Mouse (Mus musculus) brain, adult 2 months (tissue): ENCODE data around the gene Pex11b.
"Not testable (repeated sequence)": the region's sequence is repeated elsewhere in the genome, so short reads cannot be mapped to it uniquely, and the experiment has no call there.

Experiments used
- DNase-seq: peaks from one replicate; pipeline ENCODE4 v3.0.0; 2011; ENCODE audit warnings: low read depth, low spot score

Pex11b gene

DNA sequence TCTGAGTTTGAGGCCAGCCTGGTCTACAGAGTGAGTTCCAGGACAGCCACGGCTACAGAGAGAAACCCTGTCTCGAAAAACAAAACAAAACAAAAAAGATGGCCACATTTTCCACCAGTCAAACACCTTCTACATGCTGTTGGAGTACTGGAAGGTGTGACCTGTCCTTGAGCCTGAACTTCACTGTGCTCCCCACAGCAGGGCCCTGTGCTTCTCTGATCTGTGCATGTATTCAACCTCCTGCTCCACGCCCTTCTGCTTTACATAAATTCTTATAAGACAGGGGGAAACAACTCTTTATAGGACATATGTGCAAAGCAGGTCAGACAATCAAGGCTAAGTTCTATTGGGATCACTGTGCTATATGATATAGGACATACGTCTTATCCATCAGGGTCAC lies 12.0 kb upstream of the Pex11b start:
- DNase-seq: no peak

DNA sequence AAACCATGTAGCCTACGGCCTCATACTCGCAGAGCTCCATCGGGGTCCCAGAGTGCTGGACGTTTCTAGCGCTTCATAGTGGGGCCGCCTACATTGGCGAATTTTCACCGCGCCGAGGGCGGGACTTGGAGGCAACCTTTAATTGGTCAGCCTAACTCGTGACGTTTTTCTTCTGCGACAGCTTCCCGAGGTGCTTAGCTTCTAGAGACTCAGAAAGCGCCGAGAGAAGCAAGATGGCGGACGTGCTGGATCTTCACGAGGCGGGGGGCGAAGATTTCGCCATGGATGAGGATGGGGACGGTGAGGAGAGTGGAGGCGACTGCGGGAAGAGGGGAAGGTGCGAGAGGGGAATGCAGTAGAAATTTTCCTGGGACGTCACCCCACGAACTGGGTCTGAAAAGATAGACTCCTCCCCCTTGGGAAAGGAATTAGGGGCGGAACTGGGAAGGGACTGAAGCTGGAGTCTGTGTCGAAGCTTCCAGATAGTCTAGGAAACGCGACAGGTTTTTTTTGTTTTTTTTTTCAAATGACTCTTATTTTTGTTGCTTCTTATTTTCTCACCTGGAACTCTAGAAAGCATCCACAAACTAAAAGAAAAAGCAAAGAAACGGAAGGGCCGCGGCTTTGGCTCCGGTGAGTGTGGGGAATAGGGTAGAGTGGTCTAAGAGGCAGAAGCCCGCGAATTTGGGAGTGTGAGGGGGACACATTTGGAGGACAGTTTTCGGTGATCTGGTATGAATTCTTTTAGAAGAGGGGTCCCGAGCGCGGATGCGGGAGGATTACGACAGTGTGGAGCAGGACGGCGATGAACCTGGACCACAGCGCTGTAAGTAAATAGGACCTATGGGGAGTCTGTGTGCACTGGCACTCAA lies 5.2 kb upstream of the Pex11b start, which contains the start of gene Rbm8a:
Rbm8a (plus strand) TSS at position 205 of the 872 bp plus-strand sequence.
- peak; percentile 100 for DNase-seq

DNA sequence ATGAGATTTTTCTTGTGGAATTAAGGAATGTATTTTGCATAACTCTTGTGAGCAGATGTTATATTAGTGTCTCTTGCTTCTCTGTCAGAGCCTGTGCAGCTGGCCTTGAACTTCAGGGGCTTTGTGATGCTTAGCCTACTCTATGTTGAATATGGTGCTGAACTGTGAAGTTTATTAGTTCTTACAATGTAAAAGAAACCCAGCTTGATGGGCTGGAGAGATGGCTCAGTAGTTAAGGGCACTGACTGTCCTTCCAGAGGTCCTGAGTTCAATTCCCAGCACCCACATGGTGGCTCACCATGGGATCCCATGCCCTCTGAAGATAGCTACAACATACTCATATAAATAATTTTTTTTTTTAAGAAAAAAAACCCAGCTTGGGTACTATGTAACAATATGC lies 3.1 kb upstream of the Pex11b start:
- no peak for DNase-seq

DNA sequence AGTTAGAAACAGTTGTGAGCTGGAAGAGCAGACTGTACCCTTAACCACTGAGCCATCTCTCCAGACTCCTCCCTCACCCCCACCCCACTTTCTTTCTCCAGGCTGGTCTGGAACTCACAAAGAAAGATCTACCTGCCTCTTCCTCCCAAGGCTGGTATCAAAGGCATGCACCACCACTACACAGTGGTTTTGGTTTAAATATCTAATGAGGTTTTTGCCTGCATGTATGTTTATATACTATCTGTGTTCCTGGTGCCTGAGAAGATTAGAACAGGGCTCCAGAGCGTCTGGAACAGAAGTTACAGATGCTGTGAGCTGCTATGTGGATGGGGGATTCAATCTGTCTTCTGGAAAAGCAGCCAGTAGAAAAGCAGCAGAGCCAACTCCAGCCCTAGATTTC lies 1.2 kb upstream of the Pex11b start:
- no peak for DNase-seq

DNA sequence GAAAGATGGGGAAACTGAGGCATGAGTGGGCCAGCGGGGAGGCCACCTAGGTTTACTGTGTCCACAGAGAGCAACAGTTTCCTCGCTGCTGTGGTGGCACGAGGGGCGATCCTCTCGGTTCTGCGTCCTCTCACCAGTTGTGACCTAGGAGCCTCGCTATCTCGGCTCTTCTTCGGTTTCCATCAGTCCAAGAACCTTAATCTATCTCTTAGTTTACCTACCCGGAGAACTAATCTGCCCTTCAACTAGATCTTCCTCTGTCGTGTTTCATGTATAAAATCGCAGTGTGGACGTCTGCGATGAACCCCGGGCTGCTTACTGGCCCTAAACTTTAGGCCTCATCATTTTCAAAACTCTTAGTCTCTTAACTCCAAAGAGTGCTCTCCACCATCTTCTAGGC lies 730 bp downstream of the Pex11b start:
- no peak for DNase-seq

DNA sequence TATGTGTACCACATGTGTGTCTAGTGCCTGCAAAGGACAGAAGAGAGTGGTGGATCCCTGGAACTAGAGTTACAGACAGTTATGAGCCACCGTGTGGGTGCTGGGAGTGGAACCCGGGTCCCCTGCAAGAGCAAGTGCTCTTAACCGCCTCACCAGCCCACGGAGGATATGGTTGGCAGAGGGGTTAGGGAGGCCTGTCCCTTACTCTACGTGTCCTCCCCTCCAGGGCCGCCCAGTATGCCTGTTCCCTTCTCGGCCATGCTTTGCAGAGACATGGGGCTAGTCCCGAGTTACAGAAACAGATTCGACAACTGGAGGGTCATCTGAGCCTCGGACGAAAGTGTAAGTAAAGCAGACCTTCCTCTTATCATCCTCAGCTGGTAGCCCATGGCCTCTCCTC lies 1.3 kb downstream of the Pex11b start:
- DNase-seq: no peak

DNA sequence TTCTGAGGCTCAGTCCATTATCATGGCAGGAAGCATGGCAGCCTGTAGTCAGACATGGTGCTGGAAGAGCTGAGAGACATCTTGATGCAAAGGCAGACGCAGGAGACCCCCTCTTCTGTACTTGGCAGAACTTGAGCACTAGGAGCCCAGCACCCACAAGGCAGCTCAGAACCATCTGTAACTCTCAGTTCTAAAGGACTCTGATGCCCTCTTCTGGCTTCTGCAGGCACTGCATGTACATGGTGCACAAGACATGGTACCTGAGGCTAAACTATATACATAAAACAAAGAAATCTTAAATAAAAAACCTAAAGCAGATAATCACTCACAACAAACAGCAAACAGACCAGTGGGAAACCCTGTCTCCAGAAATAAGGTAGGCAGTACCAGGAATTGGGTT lies 4.0 kb downstream of the Pex11b start:
- peak; percentile 79 for DNase-seq

DNA sequence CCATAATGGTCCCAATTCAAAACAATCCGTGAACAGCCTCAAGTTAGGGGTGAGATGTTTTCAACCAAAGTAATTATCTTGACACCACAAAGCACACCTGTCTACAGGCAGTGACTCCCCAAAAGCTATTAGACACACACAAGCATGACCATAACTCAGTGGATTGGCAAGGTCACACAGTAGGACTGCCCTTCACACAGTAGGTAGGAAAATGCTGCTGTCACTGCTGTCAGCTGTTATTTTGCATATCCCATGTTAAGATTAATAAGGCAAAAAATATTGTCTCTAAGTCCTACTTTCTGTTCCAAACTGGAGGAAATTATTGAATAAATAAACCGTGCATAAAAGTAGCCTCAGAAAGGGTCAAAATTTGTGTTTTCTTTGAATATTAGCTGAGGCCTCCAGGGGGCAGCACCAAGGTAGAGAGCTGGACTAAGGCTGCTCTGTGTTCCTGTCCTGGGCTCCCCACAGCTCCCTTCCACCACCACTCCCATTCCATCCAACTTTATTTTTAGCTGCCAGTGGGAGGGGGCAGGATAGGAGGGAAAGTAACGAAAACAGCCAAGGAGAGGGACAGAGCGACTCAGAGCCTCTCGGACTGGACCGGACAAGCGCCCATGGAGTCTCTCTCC lies 10.0 kb downstream of the Pex11b start, which contains the start of gene Itga10:
Itga10 (plus strand) TSS at position 567 of the 632 bp plus-strand sequence.
- peak; percentile 46 for DNase-seq

DNA sequence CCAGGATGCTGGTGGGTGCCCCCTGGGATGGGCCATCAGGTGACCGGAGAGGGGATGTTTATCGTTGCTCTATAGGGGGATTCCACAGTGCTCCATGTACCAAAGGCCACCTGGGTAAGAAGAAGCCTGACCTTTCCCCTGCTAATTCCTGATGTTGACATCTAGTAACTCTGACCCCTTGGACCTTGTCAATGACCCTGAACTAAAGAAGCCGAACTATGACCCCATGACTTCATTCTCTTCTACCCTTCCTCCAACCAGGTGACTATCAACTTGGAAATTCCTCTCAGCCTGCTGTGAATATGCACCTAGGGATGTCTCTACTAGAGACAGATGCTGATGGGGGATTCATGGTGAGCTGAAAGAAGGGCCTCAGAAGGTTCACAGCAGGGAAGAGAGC lies 12.2 kb downstream of the Pex11b start:
- no peak for DNase-seq

DNA sequence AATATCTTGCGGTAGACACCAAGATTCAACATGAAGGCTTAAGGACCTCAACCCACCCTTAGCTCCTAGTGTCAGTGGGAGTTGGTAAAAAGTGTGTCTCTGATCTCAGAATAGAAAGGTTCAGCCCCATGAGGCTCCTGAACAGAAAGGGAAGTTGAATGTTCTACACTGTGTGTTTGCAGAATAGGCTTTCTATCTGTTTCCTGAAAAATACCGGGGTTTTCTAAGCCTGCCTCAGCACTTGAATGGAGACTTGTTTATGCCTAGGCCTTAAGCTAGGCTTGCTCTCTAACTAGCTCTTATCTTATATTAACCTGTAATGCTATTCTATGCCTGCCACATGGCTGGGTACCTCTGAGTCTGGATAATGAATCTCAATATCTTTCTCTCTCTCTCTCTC lies 25.7 kb downstream of the Pex11b start:
- no peak for DNase-seq

DNA sequence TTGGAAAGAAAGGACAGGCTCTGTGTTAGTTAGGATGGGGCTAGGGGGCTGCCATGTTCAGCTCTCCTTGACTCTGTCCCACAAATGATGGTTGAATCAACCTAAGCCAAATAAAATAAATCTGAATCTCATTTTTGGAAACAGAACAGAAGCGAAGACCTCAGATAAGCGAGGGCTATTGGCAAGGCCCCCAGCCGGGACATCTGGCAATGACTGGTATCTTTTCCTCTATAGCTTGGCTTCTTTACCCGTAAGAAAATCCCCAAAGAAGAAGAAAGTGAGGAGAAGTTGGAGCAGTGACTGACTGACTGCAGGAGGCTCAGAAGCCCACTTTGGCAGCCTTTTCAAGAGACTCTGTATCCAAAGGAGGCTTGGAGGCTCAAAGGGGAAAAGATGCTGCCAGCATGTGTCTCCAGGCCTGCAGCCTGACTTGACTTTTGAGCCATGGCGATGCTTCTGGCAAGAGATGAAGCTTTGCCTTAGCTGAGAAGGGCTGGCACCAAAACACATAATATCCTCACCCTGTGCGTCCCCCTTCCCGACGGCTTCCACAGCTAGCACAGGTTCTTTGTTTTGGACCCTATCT lies 27.6 kb downstream of the Pex11b start:
- peak; percentile 23 for DNase-seq

DNA sequence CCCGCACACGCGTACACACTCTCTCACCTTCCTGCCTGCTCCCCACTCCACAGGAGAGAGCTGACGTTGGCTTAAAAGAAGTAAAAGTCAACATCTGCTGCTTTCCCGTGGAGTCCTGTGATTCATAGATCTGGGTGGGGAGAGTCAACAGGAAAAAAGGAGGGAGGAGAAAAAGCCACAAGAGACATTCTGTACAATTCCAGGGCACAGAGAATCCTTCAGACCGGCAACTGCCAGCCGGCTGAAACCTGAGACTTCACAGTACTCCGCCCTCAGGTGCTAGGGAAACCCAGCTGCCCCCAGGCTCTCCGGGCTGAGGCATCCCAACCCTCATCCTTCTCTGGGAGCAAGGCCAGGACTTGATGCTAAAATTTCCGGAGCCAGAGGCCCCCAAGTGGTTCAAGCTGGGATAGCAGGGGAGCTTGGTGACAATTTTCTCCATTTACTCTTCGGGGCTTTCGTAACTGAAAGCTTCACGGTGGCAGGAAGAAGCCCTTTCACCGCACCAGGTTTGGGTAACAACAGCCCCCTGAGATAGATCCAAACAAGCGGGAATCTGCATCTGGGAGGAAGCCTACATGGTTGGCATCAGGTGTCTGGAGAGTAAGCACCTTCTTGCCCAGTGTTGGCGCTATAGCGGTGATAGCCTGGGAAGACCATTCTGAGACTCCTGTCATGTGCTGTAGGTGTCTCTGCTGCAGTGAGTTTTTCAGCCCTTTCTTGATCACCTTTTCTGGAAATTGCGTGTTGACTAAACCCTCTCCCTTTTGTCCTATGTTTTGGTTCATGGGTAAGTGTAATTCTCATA lies 28.5 kb downstream of the Pex11b start:
- peak; percentile 95 for DNase-seq

DNA sequence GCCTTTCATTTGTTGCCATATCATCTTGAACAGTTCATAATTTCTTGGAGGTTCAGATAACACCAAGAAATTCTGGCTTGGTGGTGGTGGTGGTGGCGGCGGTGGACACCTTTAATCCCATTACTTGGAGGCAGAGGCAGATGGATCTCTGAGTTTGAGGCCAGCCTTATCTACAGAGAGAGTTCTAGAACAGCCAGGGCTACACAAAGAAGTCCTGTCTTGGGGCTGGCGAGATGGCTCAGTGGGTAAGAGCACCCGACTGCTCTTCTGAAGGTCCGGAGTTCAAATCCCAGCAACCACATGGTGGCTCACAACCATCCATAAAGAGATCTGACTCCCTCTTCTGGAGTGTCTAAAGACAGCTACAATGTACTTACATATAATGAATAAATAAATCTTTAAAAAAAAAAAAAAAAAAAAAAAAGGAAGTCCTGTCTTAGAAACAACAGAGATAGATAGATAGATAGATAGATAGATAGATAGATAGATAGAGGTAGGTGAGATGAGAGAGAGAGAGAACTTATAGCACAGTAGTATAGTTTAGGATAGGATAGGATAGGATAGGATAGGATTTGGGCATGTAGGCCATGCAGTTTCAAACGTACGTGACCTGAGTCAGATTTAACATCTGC lies 30.7 kb downstream of the Pex11b start:
- DNase-seq: not testable (repeated sequence)

DNA sequence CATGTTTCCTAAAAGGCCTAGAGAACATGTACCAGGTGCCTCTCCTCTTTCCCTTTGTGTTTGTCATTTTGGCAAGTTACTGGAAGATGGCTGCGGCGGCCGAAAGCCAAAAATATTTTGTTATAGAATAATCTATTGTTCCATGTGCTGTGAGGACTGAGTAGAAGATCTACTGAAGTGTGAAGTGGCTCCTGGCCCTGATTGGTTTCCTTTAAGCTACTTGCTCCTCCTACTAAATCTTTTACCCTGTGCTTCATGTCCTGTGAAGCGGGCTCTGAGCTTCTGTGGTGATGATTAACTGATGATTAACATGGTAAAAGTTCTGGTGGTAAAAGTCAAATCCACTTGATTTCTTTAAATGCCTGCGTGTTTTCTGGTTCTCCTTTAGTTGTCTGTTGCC lies 31.7 kb downstream of the Pex11b start:
- no peak for DNase-seq

DNA sequence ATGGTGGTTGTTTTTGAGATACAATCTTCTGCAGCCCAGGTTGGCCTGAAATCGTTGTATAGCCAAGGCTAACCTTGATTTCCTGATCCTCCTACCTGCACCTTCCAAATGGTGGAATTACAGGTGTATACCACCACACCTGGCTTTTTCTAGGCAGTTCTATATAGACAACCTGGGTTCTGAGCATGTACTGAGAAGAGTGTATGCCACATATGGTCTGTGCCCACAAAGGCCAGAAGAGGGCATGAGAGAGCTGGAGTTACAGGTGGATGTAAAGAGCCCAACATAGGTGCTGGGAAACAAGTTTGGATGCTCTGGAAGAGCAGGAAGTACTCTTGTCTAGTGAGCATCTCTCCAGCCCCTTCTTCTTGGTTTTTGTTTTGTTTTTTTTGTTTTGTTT lies 32.1 kb downstream of the Pex11b start:
- DNase-seq: peak; percentile 32

DNA sequence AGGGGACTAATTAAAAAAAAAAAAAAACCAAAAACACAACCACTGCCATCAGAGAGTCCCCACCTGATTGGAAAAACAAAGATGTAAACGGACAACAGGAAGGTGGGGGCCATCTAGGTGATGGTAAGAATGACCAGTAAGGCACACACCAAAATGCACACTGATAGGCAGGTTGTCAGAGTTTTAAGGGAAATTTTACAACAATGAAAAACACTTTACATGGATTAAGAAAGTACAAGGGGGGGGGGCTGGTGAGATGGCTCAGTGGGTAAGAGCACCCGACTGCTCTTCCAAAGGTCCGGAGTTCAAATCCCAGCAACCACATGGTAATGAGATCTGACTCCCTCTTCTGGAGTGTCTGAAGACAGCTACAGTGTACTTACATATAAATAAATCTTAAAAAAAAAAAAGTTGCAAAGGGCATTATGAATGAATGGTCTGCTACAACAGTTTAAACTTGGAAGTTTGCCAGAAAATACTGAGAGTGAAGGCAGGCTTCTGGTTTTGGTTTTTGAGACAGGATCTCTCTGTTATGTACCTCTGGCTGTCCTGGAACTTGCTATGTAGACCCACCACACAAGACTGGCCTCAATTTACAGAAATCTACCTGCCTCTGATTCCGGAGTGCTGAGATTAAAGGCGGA lies 33.4 kb downstream of the Pex11b start:
- DNase-seq: no peak

DNA sequence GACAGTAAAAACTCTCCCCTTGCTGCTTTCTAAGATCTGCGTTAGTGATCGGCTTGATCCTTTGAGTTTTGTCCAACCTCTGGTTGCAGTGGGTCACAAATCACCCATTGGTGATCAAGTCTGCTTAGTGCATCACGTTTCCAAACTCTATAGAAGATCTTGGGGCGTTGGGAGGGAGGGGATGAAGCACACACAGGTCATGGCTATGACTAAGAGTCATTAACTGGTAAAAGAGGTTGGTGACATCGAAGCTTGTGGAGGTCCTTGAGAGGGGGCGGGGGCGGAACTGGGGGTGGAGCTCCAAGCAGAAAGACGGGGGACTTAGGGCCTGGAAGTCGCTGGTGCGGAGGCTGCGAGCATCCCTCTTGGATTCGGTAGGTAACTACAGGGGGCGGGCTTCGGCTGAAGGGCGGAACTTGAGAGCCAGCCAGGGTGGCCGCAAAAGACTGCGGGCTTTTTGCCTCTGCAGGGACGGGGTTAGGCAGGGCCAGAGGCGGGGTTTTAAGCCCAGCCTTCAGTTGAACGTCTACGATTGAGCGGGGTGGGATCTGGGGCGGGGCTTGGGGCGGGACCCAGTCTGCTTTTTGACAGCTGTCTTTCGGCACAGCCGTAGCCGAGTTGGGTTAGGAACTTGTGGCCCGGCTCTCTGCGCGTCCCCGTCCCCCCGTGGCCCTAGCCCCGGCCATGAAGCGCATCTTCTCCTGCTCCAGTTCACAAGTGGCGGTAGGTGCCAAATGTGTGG lies 34.7 kb downstream of the Pex11b start, which contains the start of gene Ankrd35:
Ankrd35 (plus strand) TSS at position 405 of the 742 bp plus-strand sequence.
- peak; percentile 96 for DNase-seq

DNA sequence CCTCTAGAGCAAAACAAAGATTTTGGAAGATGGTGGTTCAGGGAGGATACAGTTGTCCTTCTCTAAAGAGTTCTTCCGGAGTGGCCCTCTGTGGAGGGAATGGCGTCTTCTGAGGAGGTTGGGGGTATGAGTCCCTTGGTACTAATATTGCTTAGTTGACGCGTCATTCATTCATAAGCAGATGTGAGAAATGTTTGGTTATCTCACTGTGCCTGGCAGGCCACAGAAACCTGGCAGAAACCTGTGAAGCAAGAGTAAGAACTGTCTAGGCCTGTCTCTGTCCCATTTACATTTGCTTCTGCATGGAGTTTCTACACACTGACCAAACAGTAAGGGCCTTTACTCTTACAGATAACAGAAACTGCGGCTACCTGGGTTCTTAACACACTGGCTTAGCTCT lies 36.3 kb downstream of the Pex11b start:
- DNase-seq: no peak

DNA sequence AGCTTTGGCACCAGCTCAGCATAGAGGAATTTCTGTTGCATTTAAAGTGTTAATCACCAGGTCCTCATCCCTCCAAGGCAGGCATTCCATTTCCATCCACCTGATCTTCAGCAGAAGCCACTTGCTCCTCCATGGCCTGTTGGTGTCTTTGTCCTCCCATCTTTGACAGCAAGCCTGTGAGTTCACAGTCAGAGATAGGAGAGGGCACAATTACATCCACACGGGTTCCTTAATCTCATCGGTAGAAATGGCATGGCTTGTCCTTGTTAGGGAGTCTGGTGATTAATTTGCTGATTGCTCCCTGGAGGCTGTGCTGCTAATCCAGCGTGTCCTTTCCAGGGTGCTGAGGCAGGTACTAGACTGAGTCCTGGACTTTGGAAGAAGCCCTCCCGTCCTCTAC lies 38.3 kb downstream of the Pex11b start:
- DNase-seq: no peak

DNA sequence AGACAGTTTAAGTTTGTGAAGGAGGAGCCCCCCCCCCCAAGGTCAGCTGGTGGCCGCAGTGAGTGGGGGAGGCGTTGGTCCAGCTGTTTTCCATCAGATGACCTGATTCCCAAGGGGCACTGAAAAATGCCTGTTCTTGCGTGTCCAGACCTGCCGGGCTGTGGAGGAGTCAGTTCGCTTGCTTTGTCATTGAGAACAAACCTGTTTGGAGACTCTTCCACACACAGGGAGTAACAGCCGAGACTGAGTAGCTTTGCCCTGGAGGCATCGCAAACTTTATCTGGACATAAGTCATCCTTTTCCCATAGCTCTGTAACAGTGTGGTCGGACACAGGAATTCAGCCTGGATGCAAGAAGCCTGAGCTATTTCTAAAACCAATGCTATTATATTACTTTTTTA lies 39.3 kb downstream of the Pex11b start:
- DNase-seq: no peak
